Mouse (Mus musculus) gastrocnemius, adult 2 months (tissue): Measurements from ENCODE around the gene Gm28551. TPM values are rescaled to one million over a fixed set of nuclear protein-coding genes. Genes with fewer than 3 reads are reported as not detected.
"Not testable (repeated sequence)": the region's sequence is repeated elsewhere in the genome, so short reads cannot be mapped to it uniquely, and the experiment has no call there.

Experiments
- DNase-seq: peaks from one replicate; pipeline ENCODE4 v3.0.0; 2022
- H3K27ac ChIP-seq: fragments of 200-600 bp; 2 replicates; pipeline ENCODE4 v1.8.1; 2022; ENCODE audit warnings: mild to moderate bottlenecking
- H3K4me3 ChIP-seq: fragments of 200-600 bp; 2 replicates; pipeline ENCODE4 v1.8.1; 2022; ENCODE audit warnings: mild to moderate bottlenecking, moderate library complexity
- CTCF ChIP-seq: fragments of 200-600 bp; IDR thresholded peaks from 2 replicates; pipeline ENCODE4 v1.8.1; 2022; ENCODE audit warnings: antibody characterized with exemption, mild to moderate bottlenecking, moderate library complexity
- intact Hi-C: fragments of 180-260 bp; cut with DNase I; formaldehyde crosslinking; loops from one replicate; pipeline ENCODE4 v1.15.1; 2025
- long read RNA-seq, 2 experiments: library from polyadenylated mRNA; stranded (forward); transcript quantifications; one replicate each; pipeline ENCODE4 v2.0.0; 2021
- total RNA-seq, 2 experiments: library from RNA; stranded (reverse); gene quantifications; 2 replicates each; pipeline ENCODE4 v1.2.3; 2021

Gm28551 gene
- total RNA-seq = under 1 TPM in 1 of 2 experiments, not detected in 1; 0.41 TPM
- long read RNA-seq, experiment 1, partial matches to known transcripts = 0 of 2 reads
- long read RNA-seq, experiment 1, other reads (novel, unspliced or antisense) = 1 of 2 reads
- long read RNA-seq, experiment 2, partial matches to known transcripts = 0 of 3 reads
- long read RNA-seq, experiment 2, other reads (novel, unspliced or antisense) = 1 of 3 reads

DNA sequence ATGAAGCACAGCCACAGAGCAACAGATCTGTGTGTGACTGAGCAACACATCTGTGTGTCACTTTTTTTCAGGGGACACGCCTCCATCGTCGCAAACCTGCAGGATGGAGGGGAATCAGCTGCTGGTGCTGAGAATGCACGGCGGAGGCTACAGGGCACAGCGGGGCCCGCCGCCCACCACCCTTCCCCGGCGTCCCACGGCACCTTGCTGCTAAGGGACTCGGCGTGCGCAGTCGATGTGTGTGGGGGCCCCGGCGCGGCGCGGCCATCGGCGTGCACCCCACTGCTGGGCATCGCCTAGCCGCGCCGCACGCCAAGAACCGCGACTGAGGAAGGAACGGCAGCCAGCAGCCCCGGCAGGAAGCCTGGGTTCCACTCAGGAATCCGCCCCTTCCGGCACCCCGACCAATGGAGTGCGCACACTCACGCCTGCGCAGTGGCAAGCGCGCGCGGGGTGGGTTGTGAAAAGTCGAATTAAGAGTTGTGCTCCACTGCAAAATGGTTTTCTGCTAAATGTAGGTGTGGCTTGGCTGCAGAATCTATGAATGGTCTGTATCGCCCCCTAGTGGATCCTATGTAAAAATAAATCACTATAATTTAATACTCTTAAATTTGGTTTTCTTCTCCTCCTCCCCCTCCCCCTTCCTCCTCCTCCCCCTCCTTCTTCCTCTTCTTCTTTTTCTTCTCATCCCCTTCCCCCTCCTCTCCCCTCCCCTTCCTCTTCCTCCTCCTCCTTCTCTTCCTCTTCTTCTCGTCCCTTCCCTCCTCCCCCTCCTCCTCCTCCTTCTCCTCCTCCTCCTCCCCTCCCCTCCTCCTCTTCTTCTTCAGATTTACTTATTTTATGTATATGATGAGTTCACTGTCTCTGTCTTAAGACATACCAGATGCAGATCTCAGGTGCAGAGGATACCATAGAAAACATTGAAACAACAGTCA, at the start of gene Gm28551, which contains the start of the genes Asdurf and Asnsd1:
Gene Gm28551 (minus strand): TSS at position 341 of the 935 bp plus-strand sequence.
Gene Asdurf (minus strand): TSS at position 293 of the 935 bp plus-strand sequence.
Gene Asnsd1 (minus strand): TSS at position 426 of the 935 bp plus-strand sequence.
- peak; percentile 61 for TF ChIP-seq CTCF
- H3K27ac ChIP-seq = peak within 1 kb of the TSS; percentile 88
- intact Hi-C loops = loop anchor here (5.0 kb wide), 2 partner anchors 40 to 300 kb away; partner anchors contain the start of gene Osgepl1
- DNase-seq = peak; percentile 97
- peak within 1 kb of the TSS; percentile 76 for H3K4me3 ChIP-seq

DNA sequence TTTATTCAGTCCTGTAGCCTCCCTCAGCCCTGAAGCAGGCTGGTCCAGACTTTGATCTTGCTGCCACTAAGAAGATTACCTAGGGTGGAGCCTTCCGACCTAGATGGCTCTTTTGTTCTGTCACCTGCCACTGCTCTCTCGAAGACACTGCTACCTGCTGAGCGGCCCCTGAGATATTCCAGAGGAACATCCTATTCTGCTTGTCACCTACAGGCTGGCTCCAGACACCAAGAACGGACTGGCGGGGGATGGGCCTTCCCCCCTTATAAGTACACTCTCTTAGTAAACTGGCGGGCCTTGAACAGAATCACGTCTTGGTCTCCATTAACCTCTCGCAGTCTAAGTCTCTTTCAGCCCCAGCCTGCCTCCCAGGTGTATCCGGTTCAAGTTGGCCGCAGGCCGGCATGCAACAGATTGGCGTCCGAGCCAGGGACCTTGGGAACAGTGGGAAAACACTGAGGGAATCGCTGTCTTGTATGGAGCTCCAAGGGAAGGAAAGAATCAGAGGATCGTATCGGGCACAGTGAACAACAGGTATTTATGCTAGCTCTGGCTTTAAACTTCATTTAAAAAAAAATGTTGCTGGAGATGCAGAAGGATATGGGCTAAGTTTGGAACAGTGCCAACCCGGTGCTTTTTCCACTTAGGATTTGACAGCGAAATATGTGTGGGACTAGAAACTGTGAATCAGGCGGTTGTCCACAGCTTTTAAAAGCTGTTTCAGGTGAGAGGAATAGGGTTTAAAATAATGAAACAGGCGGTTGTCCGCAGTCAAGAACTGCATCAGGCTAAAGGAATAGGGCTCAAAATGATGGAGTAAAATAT, 41.7 kb upstream of the Gm28551 start:
- intact Hi-C loops, H3K27ac ChIP-seq, H3K4me3 ChIP-seq, DNase-seq: not testable (repeated sequence)

DNA sequence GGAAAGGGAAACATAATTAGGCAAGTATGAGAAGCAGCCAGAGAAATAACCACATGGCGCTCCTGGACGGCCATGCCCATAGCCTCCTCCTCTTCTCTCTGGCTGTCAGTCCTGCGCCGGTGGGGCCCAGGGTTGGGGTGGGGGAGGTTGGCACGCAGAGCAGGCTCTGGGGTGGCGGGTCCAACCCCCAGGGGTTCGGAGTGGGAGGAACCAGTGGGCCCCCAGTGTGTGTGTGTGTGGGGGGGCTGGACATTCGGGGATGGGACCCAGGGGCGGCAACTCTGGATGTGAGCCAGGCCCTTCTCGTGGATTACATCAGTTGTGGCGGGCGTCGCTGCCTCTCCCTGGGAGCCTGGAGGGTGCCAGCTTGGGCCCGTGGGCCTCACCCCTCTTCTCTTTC, 36.3 kb upstream of the Gm28551 start:
- Histone ChIP-seq H3K4me3 (no peak overlapping the region), H3K27ac (no peak overlapping the region)
- intact Hi-C loops = no loop called here
- no peak for TF ChIP-seq CTCF
- DNase-seq = no peak

DNA sequence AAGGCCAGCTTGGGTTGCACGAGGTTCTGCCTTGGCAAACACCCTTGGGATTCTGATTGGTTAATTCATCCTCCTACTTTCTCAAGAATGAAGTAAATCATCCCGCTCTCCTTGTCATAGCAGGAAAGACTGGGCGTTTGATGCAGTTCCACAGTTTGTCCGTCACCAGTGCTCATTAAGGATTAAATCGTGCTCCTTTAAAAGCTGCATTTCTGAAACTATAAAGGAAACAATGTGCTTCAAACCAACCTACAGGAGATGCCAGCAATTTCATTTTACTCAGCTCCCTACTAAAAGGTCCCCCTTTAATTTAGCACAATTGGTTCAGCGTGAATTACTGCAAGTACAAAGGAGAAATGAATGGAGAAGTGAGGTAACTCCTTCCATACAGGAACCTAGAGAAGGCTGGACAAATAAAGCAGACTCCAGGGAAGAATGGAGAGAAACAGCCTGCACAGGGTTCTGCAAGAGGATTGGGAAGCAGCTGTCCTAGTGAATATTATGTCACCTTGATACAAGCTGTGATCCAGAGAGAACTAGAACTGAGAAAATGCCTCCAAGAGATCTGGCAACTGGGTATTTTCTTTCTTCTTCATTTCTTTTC, 31.7 kb upstream of the Gm28551 start:
- H3K4me3 ChIP-seq = no peak overlapping the region

DNA sequence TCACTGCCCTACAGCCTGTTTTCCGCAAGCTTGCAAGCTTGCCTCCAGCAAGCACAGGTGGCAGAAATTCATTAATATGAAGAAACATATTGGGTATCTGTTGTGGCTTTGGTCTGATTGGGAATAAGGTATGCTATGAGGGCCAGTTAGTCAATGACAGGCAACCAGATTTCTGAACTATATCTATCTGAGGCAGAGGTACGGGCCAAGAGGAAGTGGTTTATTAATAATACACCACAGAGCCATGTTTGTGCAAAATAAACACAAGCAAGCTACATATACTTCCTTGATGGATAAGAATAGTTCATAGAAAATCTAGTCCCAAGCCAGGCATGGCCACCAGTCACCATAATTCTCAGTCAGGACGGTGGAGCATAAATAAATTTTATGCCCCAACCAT, 25.3 kb upstream of the Gm28551 start:
- no peak overlapping the region for H3K4me3 ChIP-seq
- H3K27ac ChIP-seq = no peak overlapping the region
- DNase-seq = no peak
- intact Hi-C loops = no loop called here
- TF ChIP-seq CTCF = no peak

More for the DNA sequence above, 31.7 kb upstream of the Gm28551 start:
- no peak for TF ChIP-seq CTCF
- no peak for DNase-seq
- no peak overlapping the region for H3K27ac ChIP-seq
- intact Hi-C loops = no loop called here

DNA sequence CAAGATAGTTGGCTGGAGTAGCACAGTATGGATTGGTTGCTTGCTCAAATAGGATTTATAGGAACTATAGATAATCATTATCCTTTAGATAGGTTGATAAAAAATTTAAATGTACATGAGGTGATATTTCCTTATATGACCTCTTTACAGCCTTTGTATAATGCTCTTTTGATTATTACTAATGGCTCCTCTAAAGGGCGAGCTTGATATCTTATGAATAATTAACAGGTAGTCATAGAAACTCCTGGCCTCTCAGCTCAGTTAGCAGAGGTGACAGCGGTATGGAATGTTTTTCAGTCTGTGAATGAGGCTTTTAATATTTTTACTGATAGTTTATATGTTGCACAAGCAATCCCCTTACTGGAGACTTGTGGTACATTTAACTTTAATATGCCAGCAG, 23.5 kb upstream of the Gm28551 start:
- H3K27ac ChIP-seq, H3K4me3 ChIP-seq, DNase-seq, intact Hi-C loops: not testable (repeated sequence)

DNA sequence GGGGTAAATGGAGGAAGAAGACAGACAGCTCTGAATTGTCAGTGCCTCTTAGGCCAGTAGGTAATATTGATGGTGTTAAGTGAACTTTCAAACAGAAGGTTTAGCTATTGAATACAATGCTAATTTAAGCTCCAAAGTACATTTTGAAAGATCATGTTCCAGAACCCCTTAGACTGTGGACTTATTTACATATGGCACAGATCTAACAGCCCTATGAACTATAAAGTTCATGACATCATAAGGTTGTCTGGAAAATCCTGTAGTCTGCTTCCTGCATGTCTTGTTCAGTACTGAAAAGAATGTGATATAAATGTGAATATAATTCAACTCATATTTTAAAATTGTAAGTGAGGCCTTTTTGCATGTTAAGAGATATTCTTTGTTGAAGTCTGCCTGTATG, 6.5 kb upstream of the Gm28551 start:
- intact Hi-C loops = no loop called here
- Histone ChIP-seq H3K27ac (no peak overlapping the region), H3K4me3 (no peak overlapping the region)
- DNase-seq = no peak
- no peak for TF ChIP-seq CTCF

DNA sequence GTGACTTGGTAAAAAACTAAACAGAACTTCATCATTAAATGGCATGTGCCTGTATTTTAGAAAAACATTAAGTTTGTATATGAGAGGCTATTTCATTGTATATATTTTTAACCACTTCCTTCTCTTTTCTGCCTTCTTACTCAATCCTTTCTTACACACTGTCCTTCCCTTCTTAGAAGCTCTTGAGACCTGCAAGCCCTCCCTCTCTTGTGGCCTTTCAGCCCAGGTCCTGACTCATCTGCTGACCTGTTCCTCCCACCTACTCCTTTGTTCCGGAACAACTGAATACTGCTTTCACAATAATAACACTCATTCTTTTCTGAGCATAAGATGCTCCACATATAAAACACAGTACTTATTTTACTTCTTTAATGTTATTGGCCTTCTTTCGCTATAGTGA, 11.4 kb downstream of the Gm28551 start:
- DNase-seq = no peak
- TF ChIP-seq CTCF = no peak

DNA sequence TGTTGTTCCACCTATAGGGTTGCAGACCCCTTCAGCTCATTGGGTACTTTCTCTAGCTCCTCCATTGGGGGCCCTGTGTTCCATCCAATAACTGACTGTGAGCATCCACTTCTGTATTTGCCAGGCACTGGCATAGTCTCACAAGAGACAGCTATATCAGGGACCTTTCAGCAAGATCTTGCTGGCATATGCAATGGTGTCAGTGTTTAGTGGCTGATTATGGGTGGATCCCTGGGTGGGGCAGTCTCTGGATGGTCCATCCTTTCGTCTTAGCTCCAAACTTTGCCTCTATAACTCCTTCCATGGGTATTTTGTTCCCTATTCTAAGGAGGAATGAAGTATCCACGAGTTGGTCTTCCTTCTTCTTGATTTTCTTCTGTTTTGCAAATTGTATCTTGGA, 15.1 kb downstream of the Gm28551 start:
- H3K27ac ChIP-seq, H3K4me3 ChIP-seq, intact Hi-C loops, DNase-seq: not testable (repeated sequence)

More for the DNA sequence above, 11.4 kb downstream of the Gm28551 start:
- H3K27ac ChIP-seq = no peak overlapping the region
- intact Hi-C loops = no loop called here
- no peak overlapping the region for H3K4me3 ChIP-seq

DNA sequence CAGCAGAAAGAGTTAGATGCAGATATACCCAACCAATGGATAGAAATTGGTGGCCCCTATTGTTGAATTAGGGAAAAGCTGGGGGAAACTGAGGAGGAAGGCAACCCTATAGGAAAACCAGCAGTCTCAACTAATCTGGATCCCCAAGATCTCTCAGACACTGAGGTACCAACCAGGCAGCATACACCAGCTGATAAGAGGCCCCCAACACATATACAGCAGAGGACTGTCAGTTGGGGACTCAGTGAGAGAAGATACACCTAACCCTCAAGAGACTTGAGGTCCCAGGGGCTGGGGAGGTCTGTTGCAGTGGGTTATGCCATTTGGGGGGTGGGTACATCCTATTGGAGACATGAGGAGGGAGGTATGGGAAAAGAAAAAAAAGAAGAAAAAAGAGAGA, 17.0 kb downstream of the Gm28551 start:
- H3K27ac ChIP-seq = no peak overlapping the region
- no peak overlapping the region for H3K4me3 ChIP-seq
- no peak for TF ChIP-seq CTCF
- DNase-seq = no peak
- intact Hi-C loops = no loop called here

DNA sequence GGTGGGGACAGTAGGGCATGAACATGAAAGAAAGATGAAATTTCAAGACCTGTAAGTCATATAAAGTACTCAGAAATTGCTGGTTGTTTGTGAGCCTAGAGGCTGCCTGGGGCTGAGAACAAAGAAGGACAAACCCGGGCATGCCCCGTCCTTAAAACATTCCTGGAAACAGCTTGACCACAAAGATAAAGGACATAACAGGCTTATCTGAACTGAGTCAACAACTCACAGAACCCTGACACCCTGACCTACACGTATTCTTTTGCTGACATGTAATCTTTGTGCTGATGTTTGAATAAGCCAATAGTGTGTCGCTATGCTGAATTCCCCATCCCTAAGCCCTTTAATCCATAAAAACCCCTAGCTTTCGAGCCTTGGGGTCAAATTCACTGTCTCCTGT, 18.9 kb downstream of the Gm28551 start:
- H3K27ac ChIP-seq, H3K4me3 ChIP-seq, intact Hi-C loops, DNase-seq: not testable (repeated sequence)

DNA sequence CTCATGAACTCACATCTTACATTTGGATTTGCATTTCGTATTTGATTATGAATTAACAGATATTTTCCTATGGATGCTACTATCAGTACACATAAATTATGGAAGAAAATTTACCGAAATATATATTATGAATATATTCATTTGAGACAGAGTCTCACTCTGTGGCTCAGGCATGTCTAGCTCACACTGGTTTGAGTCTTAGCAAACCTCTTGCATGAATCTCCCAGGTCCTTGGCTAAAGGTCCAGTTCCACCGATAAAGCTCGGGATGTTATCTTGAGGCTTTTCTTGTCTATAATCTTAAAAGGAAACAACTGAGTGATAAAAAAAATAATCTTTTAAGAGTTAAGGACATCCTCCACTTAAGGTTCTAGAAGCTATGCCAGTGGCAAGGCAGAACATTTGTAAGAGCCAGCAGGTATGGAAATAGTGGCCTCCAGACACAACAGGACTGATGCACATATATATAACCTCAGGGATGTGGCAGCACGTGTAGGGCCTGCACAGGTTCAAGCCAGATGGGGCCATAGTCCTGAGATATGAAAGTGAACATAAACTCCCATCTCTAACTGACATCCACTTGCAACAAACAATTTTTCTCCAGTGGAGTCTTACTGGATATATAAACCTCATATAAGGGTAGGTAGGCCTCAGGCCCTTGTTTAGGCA, 27.5 kb downstream of the Gm28551 start:
- no peak for TF ChIP-seq CTCF
- Histone ChIP-seq H3K4me3 (no peak overlapping the region), H3K27ac (no peak overlapping the region)
- DNase-seq = no peak
- intact Hi-C loops = no loop called here
